Mouse (Mus musculus) adrenal gland, postnatal 36 days (tissue): ENCODE data around the gene Traf3ip1. TPM values are rescaled to one million over a fixed set of nuclear protein-coding genes. Genes with fewer than 3 reads are reported as not detected.

Experiments
- DNase-seq, 2 experiments: peaks; one replicate each; pipeline ENCODE4 v3.0.0; 2021; ENCODE audit warnings: mixed read lengths in 1 of 2
- long read RNA-seq, 2 experiments: library from polyadenylated mRNA; stranded (forward); transcript quantifications; one replicate each; pipeline ENCODE4 v2.0.0; 2021; ENCODE audit warnings: borderline sequencing depth in 2 of 2
- total RNA-seq, 2 experiments: library from RNA; stranded (reverse); gene quantifications; 2 replicates each; pipeline ENCODE4 v1.2.3; 2021

The Traf3ip1 gene
- 10 to 100 TPM; 11.2 to 16.9 TPM for total RNA-seq
- long read RNA-seq, experiment 1, partial matches to known transcripts: 0 of 3 reads
- long read RNA-seq, experiment 1, other reads (novel, unspliced or antisense): 3 of 3 reads
- long read RNA-seq, experiment 2: 0 reads

DNA sequence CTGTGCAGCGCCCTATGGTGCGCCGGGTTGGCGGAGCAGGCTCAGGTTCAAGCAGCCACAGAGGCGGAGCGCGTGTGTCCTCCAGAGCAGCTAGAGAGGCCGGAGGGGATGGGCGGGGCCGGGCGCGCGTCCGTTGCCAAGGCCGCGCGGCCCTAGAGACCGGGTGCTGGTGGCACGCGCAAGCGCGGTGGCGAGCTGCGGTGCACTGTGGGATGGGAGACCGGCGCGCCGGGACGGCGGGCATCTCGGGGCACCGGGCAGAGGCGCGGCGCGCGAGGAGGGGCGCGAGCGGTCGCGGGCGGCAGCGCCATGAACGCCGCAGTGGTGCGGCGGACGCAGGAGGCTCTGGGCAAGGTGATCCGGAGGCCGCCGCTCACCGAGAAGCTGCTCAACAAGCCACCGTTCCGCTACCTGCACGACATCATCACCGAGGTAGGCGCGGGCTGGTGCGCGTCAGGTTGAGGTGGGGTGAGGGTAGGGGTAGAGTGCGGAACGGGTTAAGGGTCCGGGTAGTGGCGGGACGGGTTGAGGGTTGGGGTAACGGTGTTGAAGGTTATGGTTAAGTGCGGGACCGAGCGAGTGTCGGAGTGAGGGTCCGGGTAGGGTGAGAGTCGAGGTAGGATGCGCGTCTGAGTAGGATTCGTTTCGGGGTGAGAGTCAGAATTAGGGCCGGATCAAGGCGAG is at the start of gene Traf3ip1:
Gene Traf3ip1, plus strand, starts transcription at position 191 of the 684 bp plus-strand sequence.
- DNase-seq: peak; percentile 97 to 98

DNA sequence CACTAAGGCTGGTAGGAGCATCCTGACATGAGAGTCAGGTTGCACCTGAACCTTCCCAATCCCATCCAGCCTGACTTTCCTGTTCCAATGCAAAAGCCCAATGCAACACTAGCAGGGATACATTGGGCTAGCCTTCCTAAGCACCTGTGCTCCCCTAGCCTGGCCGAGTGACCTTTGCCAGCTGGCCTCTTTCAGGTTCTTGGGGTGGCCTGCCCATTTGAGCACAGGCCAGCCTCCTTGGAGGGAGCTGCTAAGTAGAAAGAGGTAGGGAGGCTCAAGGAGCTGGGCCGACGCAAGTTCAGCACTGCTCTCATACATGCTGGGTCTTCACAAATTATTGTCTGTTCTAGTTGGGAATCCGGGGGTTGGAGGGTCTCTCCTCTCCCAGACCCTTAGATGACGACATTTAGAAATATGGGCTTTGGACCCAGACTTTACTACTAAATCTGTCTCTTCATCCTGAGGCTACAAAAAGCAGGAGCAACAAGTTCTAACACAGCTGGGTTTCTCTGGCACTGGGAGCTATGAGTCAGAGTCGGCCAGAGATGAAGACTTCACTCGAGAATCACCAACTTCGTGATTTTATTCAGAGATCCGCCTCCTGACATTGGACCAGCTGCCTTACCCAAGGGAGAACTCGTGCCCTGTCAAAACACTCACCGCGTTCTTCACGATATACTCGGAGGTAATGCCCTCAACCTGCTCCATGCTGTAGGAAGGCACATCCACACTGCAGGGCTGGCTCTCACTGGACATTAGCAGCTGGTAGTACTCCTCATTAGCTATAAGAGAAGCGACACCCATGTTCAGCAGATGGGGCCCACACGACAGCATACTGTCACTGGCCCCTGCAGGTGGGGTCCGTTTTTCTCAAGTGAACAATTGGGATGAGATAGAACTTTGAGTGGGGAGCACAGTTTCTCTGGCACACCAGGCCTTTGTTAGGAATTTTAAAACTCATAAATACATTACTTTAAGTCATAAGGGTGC is 49.3 kb upstream of the Traf3ip1 start:
- DNase-seq: peak; percentile 77 to 78

- peak; percentile 88 to 93 for DNase-seq
Measured at GRCm38 (mm10) chr1:91446060-91446459, 48.4 kb upstream of the Traf3ip1 start.

- DNase-seq: no peak
Measured at GRCm38 (mm10) chr1:91446511-91446910, 47.9 kb upstream of the Traf3ip1 start.

- DNase-seq: peak; percentile 67 to 72
Measured at GRCm38 (mm10) chr1:91448688-91449087, 45.8 kb upstream of the Traf3ip1 start.

- no peak for DNase-seq
Measured at GRCm38 (mm10) chr1:91450851-91451250, 43.6 kb upstream of the Traf3ip1 start.

- DNase-seq: no peak
Measured at GRCm38 (mm10) chr1:91451547-91452084, 42.8 kb upstream of the Traf3ip1 start.

DNA sequence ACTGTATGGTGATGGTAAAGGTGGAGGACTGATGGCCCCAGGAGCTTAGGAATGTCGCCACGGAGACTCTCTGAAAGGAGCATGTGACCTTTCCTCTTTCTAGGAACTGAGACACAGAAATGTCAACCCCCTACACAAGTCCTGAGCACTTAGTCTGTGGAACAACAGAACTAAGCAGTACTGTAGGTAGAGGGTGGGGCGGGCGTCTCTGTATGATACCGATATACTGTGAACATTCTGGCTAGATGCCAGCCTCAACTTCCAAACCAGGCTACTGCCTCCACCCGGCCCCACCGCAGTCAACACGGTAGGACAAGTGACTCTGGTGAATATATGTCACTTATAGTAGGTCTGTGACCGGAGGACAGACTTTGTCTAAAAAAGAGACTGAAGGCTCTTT is 40.5 kb upstream of the Traf3ip1 start:
- no peak for DNase-seq

GRCm38 (mm10) chr1:91454366-91454765 is 40.1 kb upstream of the Traf3ip1 start:
- DNase-seq: no peak

DNA sequence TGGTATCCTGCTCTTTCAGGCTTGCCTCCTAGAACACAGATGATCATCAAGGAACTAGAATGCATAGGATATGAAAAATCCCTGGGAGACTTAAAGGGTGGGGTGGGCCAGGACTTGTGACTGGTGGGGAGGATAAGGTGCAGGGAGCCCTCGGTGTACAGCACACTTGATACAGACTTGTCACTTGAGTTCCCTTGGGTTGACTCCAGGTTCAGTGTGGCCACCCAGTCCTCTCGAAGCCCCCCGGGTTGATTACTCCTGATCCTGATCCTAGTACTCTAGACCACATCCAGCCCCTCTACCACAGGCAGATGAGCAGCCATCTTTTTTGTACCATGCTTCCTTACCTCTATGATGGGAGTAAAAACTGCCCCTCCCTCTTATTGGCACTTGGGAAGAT is 39.5 kb upstream of the Traf3ip1 start:
- DNase-seq: no peak

DNA sequence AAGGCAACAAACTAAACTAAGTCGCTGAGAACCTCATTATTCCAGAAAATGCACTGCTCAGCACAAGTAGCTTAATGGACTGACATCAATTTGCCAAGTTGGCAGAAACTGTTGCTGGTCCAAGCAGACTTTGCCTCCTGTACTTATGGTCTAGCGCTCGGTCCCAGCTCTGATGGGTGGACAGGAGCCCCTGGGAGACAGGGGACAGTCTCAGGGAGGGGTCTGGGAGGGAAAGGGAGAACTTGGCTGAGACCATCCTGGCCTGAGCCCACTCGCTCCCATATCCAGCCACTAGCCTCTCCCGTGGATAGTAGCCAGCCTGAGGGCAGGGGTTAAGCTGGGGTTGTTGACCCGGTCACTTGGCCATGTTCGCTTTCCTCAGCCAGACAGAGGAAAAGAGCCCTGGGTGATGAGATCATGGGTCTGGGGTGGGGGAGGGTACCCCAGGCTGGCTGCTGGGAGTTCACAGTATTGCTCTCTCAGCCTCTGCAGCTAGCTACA is 38.7 kb upstream of the Traf3ip1 start:
- peak; percentile 54 to 74 for DNase-seq

GRCm38 (mm10) chr1:91456301-91456801 is 38.1 kb upstream of the Traf3ip1 start:
- DNase-seq: peak; percentile 60 to 83

DNA sequence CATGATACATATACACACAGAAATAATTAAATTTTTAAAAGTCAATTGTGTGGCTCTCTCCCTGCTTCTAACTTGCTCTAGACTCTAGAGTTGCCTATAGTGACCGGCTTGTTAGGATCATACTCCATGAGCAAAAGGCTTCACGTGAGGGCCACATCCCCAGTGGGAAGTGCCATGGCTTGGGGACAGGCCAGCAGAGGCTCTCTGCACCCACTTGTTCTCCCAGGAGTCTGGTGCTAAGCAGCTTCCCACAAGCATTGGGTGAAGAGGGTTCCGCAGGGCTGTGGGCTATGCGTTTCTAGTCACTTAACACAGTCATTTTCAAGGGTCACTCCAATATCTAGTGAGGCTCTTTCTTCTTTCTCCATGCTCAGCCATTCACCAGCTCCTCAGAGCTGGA is 37.3 kb upstream of the Traf3ip1 start:
- peak in 1 of 2 experiments; percentile 17 for DNase-seq

DNA sequence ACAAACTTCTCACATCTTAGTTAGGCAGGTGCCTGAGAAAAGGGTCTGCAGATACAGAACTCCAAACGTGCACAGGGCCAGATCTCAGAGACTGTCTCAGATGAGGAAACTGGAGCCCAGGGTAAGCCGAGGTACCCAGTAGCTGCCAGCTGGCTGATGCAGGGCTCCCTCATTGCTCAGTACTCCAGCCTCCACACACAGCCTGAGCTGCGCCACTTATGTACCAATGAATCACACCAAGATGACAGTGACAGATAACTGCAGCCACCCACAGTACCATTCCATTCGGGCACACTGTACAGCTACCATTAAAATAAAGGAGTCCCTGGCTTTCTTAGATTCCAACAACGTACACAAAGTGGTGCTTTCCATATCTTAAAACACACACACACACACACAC is 36.7 kb upstream of the Traf3ip1 start:
- peak; percentile 75 to 80 for DNase-seq

DNA sequence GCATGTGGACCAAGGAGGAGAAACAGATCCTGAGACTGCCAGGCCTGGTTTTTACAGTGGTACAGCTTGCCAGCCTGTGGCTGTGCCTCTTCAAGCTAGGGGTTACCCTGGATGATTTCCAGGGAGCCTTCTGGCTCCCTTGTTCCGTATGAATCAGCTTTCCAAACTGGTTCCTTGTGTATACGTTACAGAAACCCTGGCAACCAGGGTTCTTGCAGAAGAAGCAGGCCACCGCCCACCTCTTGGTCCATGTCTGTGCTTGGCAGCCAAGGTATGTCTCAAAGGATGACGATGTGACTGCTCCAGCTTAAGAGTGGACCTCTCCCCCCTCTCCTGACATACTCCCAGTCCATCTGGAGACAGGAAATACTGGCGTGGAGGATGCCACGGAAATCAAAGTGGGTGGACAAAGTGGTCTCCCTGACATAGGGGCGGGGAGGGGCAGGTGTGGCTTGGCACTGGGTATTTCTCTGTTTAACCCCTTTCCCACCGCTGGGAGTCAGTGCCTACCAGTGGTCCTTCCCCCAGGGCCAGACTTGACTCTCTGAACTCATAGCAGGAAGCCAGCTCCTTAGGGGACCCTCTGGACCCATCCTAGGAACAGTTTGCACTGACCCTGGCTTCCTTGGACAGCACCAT is 36.1 kb upstream of the Traf3ip1 start:
- peak; percentile 41 to 47 for DNase-seq

- DNase-seq: peak; percentile 98 to 99
Measured at GRCm38 (mm10) chr1:91459059-91459809, 35.2 kb upstream of the Traf3ip1 start, which contains the start of gene Per2. Per2 (minus strand) TSS chr1:91459324.

- DNase-seq: no peak
Measured at GRCm38 (mm10) chr1:91460069-91460468, 34.4 kb upstream of the Traf3ip1 start.

DNA sequence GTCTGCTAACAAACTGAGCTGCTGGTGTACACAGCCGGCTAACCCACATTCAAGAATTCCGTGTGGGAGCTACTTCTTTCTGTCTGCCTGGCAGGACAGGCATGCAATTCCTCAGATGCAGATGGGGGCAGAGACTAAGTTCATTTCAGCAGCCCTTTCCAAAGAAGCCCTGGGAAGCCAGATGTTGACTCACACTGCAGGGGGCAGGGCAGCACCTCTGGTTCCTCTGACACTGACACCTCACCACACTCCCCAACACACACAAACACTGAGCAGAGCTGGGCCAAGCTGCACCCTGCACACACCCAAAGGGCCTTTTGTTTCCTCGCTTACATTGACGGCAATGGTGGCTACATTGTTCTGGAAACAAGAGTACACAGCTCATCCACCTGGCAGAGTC is 33.9 kb upstream of the Traf3ip1 start:
- DNase-seq: peak; percentile 60 to 70

DNA sequence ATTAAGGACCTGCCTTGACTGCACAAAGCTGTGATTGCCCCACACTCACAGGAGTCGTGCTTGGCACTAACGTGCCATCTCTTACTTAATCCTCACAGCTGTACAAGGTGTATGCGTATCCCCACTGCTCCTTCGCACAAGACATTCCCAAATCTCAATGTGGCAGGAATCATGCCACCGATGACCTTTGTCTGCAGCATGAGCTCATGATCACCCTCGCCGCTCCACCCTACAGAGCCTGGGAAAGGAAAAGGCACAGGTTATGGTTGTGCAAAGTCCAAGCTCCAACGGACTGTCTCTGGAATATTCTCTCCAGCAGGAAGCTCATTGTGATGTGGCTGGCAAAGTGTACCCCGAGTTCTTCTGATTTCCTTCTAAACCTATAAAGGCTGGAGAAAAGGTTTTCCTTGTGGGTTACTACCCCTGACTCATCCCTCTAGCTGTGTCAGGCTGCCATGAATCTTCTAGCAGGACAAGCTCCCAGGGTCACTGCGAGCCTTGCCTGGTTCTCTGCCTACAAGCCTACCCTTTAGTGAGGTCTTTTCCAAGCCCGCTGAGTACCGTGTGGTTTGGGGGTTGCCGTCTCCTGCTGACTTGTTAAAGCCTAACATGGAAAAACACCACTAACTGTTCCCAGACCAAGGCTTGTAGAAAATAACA is 31.0 kb upstream of the Traf3ip1 start:
- peak; percentile 80 for DNase-seq

DNA sequence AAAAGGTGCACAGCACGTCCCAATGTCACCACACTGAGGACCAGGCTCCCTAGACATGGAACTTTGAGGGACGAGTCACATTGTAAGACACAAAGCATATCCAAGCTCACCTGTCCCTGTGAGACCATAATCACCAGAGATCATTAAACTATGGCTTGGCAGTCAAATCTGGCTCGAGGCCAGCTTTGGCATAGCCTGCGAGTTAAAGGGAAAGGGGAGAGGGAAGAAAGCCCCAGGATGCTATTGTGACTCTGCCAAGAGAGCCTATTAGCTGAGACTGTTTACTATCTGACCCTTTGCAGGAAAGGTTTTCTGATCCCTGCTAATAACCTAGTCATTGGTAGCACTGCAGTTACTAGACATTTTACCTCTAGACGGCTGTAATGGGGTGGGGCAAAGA is 30.0 kb upstream of the Traf3ip1 start:
- DNase-seq: peak in 1 of 2 experiments; percentile 49
